Mouse (Mus musculus) gastrocnemius, adult 2 months (tissue): ENCODE measurements at regions not wholly inside any gene's neighbourhood (a gene's known extent, or its start where the extent isn't known, plus 50 kb on each side); places are given as distances from the start of the nearest gene placed in this dataset.

Experiments used
- DNase-seq: peaks from one replicate; pipeline ENCODE4 v3.0.0; 2022
- H3K27ac ChIP-seq: fragments of 200-600 bp; 2 replicates; pipeline ENCODE4 v1.8.1; 2022; ENCODE audit warnings: mild to moderate bottlenecking
- H3K4me3 ChIP-seq: fragments of 200-600 bp; 2 replicates; pipeline ENCODE4 v1.8.1; 2022; ENCODE audit warnings: mild to moderate bottlenecking, moderate library complexity
- CTCF ChIP-seq: fragments of 200-600 bp; IDR thresholded peaks from 2 replicates; pipeline ENCODE4 v1.8.1; 2022; ENCODE audit warnings: antibody characterized with exemption, mild to moderate bottlenecking, moderate library complexity
- intact Hi-C: fragments of 180-260 bp; cut with DNase I; formaldehyde crosslinking; loops from one replicate; pipeline ENCODE4 v1.15.1; 2025

DNA sequence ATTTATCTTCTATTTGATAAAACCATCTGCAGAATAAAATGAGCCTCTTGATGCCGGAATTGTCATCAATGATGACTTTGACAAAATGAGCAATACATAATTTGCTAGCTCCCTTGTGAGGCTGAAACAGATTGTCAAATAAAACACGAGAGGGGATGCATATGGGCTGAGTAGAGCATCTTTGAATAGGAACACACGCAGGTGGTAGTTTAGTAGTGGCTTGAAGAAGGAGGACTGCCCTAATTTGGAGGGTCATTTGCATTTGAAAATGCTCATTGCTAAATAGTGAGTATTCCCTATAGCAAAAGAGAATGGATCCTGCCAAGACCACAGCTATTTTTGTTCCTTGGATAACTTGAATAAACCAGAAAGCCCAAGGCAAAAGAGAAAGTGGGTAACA lies 339.5 kb downstream of the Ppargc1a start:
- Histone ChIP-seq H3K4me3 (no peak overlapping the region), H3K27ac (no peak overlapping the region)
- no peak for TF ChIP-seq CTCF
- no peak for DNase-seq
- intact Hi-C loops: no loop called here

DNA sequence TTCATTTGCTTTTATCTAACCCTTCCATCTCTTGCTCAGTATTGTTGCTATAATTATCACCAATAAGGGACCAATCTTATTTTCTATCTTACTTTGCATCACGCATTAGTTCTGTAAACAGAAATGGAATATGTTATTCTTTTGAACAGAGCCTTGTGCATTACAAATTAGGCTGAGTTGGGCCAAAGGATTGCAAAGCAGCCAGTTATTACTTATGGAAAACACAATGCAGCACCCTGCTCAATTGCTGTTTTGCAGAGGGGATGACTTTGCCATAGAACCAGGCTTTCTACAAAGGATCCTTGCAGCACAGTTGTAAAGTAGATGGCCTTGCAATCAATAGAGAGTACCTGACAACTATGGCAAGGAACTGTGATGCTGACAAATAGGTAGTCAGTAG lies 364.3 kb downstream of the Ppargc1a start:
- DNase-seq: no peak
- no peak overlapping the region for H3K27ac ChIP-seq
- TF ChIP-seq CTCF: no peak
- H3K4me3 ChIP-seq: no peak overlapping the region
- intact Hi-C loops: no loop called here

DNA sequence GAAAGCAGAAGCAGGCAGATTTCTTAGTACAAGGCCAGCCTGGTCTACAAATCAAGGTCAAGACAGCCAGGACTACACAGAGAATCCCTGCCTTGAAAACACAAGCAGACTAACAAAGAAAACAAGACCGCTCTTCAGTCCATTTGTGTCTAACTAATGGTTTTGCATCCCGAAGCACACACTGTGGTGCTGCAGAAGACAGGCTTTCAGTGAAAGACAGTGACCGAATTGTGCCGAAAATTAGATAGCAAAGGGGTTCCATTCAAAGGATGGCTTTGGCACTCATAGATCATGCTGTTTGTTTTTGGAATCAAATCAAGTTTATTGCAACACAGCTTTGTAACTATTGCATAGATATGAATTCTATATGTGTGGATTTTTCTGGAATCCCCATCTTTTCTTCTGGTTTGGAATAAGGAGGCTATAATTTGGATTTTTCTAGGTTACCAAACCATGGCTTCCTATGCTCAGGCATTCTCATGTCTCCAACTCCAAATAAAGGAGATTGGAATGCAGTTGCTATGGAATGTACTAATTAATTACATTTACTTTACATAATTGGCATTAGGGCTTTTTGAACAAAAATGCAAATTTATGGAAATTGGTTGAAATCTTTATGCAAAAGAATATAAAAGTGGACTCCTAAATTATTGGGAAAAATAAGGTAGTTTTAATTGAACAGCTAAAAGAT lies 364.9 kb downstream of the Ppargc1a start:
- intact Hi-C loops: no loop called here
- Histone ChIP-seq H3K4me3 (no peak overlapping the region), H3K27ac (no peak overlapping the region)
- TF ChIP-seq CTCF: no peak
- no peak for DNase-seq

DNA sequence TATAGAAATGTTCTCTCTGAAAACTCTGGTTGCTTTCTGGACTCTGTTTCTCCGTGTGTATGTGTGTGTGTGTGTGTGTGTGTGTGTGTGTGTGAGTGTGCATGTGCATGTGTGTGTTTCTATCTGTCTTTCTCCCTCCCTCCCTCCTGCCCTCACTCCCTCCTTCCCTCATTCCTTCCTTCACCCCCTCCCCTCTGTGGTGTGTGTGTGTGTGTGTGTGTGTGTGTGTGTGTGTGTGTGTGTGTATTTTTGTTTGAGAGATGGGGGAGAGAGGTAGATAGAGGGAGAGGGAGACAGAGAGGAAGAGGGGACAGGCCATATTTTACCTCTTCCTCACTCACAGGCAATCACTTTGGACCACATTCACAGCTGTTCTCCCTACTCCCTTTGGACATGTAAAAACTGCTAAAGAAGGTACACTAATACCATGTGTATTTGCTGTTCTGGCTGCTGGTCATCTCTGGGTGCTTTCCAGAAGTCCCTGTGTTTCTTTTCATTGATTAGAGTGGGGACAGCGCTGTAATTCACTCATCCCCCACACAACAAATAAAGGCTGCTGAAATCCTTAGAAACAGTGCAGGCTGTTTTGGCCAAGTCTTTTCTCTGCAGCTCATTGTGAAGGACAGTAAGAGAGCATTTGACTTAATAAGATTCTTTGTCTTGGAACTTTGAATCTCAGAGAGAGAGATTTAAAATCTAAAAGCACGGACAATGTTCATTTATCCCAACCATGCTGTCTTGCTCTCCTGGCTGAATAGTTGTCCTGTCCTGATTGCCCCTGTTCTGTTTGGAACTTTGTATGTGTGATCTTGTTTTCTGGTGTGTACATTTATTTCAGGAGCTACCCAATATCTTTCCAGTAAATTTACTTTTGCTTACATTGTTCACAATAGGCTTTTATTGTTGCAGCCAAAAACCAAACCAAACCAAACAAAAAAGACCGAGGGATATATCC lies 370.9 kb downstream of the Ppargc1a start:
- H3K27ac ChIP-seq: no peak overlapping the region
- intact Hi-C loops: no loop called here
- no peak for DNase-seq
- H3K4me3 ChIP-seq: no peak overlapping the region
- TF ChIP-seq CTCF: no peak

DNA sequence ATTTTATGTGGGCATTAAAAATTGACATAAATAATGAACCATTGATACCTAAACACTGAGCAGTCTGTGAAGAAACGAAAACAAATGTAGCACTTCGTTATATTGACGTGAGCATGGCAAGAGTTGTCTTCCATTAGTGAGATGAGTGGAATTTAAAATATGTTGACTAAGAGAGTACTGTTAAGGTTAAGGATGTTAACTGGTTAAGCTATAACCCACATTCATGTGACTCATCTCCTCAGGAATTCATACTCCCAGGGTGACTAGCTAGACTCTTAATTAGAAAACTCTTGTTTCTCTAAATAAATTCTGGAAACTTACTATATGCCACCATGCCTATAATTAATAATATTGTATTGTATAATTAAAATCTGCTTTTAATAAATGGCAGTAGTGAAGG lies 376.9 kb downstream of the Ppargc1a start:
- Histone ChIP-seq H3K27ac (no peak overlapping the region), H3K4me3 (no peak overlapping the region)
- DNase-seq: no peak
- TF ChIP-seq CTCF: no peak
- intact Hi-C loops: no loop called here

DNA sequence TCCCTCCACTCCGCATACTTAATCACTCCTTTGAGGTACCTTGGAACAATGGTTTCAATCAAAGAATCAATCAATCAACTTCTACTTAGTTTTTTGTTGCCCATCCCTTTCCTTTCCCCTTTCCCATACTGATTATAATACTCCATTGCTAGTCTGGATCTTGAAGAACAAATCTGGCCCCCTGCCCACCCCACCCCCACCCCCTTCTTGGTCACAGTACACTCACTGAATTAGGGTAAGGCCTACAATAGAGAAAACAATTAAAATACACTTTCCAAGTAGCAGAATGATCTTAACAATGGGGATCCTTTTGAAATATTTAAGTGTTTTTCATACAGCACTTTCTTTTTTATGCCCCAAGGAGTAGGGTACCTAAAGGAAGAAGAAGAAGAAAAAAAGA lies 397.7 kb downstream of the Ppargc1a start:
- DNase-seq: no peak
- Histone ChIP-seq H3K27ac (no peak overlapping the region), H3K4me3 (no peak overlapping the region)
- no peak for TF ChIP-seq CTCF
- intact Hi-C loops: no loop called here

DNA sequence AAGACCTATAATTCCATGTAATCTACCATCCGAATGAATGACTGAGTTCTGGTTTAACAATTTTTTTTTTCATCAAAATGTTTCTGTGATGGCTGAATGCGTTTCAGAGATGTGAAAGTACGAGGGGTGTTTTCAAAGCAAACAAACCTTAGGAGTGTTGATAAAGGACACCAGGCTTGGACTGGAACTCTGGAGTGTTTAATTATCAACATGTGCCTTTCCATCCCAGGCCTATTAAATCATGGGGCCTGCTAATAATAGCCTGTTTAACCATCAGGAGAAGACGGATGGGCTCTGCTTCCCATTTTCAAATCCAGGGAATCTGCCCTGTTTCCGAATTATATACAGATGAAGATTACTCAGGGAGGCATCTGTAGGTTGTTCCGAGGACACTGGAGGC lies 399.3 kb downstream of the Ppargc1a start:
- no peak for TF ChIP-seq CTCF
- H3K4me3 ChIP-seq: no peak overlapping the region
- no peak overlapping the region for H3K27ac ChIP-seq
- no peak for DNase-seq
- intact Hi-C loops: no loop called here

DNA sequence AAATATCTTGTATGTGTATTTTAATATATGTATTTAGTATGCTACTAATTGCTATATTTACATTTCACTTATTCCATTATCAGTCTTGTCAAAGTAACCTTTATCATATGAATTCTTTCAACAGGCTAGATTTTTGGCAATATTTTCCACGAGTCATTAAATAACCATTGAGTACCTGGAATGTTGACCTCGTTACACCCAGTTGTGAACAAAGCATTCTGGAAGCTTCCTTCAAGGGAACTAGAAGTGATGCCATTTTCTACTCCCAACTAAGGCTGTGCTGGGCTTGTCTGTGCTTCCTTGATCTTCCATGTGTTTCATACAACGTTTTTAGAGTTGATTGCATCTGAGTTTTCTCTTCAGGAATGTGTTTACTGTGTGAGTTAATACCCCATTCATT lies 410.6 kb downstream of the Ppargc1a start:
- DNase-seq: no peak
- Histone ChIP-seq H3K4me3 (no peak overlapping the region), H3K27ac (no peak overlapping the region)
- no peak for TF ChIP-seq CTCF
- intact Hi-C loops: no loop called here

DNA sequence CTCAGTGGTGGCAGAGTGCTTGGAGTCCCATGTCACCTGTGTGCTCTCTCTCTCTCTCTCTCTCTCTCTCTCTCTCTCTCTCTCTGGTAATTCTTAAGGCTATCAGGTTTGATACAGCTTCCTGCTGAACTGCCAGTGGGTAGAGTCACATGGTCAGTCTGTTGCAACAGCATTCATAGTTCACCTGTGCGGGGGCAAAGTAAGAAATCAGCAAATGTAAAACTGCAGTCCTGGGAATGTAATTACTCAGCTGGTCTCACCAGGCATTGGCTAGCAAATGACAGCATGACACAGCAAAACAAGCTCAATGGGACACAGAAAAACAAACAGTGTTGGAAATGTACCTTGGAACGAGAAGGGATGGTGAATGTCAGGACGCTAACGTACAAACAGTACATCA lies 422.7 kb downstream of the Ppargc1a start:
- intact Hi-C loops: no loop called here
- TF ChIP-seq CTCF: no peak
- Histone ChIP-seq H3K4me3 (no peak overlapping the region), H3K27ac (no peak overlapping the region)
- DNase-seq: no peak

DNA sequence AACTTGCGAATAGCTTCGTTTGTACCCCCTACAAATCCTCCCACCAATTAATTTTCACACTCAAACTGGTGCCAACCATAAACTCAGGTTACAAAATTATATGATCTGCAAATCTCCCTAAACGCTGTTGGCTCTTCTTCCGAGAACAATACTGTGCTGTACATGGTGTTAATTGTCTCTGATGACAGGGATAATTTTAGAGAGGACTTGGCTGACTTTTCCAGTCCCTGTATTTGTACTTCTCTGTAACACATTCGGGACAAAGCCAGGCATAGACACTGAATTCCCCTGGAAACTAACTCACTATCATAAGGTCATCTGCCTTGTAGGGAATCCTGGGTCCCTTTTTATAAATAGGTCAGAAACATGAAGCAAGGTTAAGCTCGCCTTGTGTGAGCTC lies 442.4 kb downstream of the Ppargc1a start:
- no peak overlapping the region for H3K27ac ChIP-seq
- intact Hi-C loops: no loop called here
- H3K4me3 ChIP-seq: no peak overlapping the region
- no peak for TF ChIP-seq CTCF
- no peak for DNase-seq

DNA sequence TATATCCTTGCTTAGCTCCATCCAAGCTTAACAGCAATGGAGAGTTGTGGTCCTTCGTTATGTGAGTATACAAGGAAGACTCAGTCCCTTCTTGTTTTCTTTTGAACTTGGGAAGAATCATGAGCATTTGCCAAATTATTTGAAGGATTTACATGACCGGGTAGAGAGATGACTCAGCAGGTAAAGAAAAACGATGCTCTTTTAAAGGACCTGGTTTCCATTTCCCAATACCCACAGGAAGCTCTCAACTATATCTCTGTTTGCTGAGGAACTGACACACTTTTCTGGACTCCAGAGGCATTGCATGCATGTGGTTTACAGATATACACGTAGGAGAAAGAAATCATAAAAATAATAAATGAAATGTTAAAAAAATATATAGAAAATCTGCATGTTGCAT lies 457.5 kb downstream of the Ppargc1a start:
- TF ChIP-seq CTCF: no peak
- intact Hi-C loops: no loop called here

DNA sequence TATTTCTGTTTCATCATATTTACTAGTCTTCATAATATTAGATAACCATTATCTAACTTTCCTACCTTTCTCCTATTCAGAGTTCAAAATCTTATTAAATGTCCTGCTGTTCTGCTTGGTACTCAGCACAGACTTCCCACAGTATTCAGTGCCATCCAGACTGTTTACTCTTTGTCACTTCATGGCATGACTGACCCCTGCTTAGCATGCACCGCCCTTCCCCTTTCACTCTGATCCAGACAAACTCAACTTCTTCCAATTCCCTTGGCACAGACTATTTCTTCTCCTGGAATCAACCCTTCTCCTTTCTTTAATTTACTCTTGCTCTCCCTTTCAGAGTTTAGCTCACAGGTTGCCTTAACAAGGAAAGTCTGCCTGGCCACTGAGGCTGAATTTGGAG lies 458.8 kb downstream of the Ppargc1a start:
- DNase-seq: no peak
- H3K4me3 ChIP-seq: no peak overlapping the region
- TF ChIP-seq CTCF: no peak
- intact Hi-C loops: no loop called here
- no peak overlapping the region for H3K27ac ChIP-seq

More for the DNA sequence above, 457.5 kb downstream of the Ppargc1a start:
- Histone ChIP-seq H3K4me3 (no peak overlapping the region), H3K27ac (no peak overlapping the region)
- no peak for DNase-seq

DNA sequence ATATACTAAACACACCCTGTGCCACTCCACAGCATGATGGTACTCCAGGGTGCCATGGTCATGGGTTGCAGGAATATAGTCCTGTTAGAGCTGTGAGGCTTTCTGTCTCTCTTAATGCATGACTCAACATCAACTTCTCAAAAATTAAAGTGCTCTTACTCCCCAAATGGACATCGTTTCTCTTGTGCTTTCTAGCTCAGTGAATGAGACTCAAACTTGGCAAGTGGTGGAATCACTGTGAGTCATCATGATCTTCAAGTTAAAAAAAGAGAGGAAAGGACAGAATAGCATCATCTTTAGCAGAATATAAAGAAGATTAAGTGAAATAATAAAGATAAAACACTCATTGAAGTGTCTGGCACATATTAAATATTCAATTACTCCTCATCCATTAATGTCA lies 459.3 kb downstream of the Ppargc1a start:
- TF ChIP-seq CTCF: no peak
- no peak for DNase-seq
- intact Hi-C loops: no loop called here
- Histone ChIP-seq H3K27ac (no peak overlapping the region), H3K4me3 (no peak overlapping the region)
